Mouse (Mus musculus) ES-E14 (cell line): ENCODE data around the gene Cacna2d1.

Source experiments
- HCFC1 ChIP-seq: IDR thresholded peaks from 2 replicates; pipeline ENCODE4 v1.6.1; 2012; ENCODE audit warnings: low read length, inconsistent platforms, borderline replicate concordance; ENCODE audit not compliant: insufficient read depth
- ZC3H11A ChIP-seq: IDR thresholded peaks from 2 replicates; pipeline ENCODE4 v1.6.1; 2012; ENCODE audit warnings: low read depth, mild to moderate bottlenecking, inconsistent platforms, low read length, borderline replicate concordance
- ZNF384 ChIP-seq: IDR thresholded peaks from 2 replicates; pipeline ENCODE4 v1.6.1; 2012; ENCODE audit warnings: low read depth, low read length, inconsistent platforms

- TF ChIP-seq ZC3H11A (no peak), ZNF384 (no peak), HCFC1 (no peak)
Measured at GRCm38 (mm10) chr5:15896706-15897105, 37.8 kb upstream of the Cacna2d1 start.
